Mouse (Mus musculus): ENCODE results near the gene Isy1.
"Not testable (repeated sequence)": the region's sequence is repeated elsewhere in the genome, so short reads cannot be mapped to it uniquely, and the experiment has no call there.

The Isy1 gene

DNA sequence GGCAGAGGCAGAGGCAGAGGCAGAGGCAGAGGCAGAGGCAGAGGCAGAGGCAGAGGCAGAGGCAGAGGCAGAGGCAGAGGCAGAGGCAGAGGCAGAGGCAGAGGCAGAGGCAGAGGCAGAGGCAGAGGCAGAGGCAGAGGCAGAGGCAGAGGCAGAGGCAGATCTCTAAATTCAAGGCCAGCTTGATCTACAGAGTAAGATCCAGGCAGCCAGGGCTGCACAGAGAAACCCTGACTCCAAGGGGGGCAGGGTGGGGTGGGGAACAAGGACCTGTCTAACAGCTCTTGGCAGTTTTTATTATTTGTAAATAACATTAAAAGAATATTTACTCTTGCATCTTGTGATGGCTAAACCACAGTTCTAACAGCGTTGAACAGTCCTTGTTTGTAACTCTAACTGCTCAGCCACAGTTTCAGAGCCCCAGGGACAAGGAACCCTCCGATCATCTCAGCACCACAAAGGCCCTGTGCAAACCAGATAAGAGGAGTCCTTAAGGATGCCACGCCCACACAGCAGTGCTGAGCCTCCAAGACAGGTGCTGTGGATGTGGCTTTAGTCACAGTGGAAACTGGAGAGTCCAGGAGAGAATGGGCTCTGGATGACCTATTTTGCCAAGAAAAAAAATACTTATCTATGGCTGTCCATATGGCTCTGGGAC lies 62.9 kb downstream of the Isy1 start:
- no peak for DNase-seq

DNA sequence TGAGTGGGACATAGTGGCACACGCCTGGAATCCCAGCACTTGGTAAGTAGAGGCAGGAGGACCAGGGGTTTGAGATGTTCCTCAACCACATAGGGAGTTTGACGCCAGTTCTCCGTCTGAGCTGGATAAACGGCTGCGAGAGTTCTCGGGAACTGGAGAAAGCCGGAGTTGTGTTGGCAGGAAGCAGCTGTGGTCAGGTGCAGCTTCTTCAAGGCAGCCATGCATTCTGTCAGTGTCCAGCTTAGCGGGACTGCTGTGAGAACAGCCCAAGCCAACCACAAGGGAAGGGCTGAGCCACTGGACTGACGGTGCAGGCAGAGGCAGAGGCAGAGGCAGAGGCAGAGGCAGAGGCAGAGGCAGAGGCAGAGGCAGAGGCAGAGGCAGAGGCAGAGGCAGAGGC lies 63.7 kb downstream of the Isy1 start:
- no peak for DNase-seq

DNA sequence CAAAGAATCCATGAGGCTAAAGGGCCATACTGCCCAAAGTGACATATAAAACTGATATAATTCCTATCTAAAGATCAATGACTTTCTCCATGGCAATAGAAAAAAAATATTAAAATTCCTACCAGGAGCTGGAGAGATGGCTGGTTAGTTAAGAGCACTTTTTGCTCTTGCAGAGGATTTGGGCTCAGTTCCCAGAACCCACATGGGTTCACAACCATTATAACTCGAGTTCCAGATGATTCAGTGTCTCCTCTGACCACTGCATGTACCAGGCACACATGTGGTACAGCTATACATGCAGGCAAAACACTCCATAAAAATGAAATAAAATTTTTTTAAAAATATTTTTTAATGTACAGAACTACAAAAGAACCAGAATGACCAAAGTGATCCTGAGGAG lies 64.1 kb downstream of the Isy1 start:
- DNase-seq: no peak

DNA sequence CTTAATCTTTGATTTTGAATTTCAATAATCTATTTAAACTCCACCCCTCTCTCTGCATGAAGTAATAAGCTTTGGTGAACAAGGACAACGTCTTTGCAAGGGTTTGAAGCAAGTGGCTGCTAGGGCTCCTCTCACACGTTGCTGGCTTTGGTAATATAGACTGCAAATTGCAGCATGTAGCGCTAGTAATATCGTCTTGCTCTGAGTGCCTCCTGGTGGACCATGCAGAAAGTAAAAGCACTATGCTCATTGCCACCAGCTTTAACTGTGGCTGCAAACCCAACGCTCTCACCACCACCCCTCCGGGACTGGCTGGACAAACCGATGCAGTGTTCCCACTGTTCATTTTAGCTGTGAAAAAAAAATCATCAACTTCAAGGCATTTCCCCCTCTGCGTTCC lies 68.0 kb downstream of the Isy1 start:
- peak; percentile 53 for DNase-seq

DNA sequence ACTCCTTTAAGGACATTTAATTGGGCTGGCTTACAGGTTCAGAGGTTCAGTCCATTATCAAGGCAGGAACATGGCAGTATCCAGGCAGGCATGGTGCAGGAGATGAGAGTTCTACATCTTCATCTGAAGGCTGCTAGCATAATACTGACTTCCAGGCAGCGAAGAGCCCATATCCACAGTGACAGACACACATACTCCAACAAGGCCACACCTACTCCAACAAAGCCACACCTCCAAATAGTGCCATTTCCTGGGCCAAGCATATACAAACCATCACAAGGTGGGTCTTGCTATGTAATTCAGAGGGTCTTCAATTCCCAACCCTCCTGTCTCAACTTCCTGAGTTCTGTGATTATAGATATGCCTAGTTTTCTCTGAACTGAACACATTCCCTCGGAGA lies 74.3 kb downstream of the Isy1 start:
- DNase-seq: not testable (repeated sequence)

All from kidney, postnatal 10 days (tissue).